Mouse (Mus musculus): ENCODE data around the gene Gm10134.
A peak's percentile ranks its signal among the peaks of the same experiment; 100 is the strongest.

GRCm38 (mm10) chr2:28465836-28466518 is 39.9 kb upstream of the Gm10134 start, which contains the start of gene 1700007K13Rik:
- TF ChIP-seq MAX (IDR thresholded peaks at IDR 0.05; ENCODE audit: low read length) = no peak
- no peak for TF ChIP-seq MAFK (IDR thresholded peaks at IDR 0.05; ENCODE audit: insufficient replicate concordance, low read length)
- no peak for TF ChIP-seq CTCF (conservative IDR thresholded peaks at IDR 0.05 in 1 of 2, IDR thresholded peaks at IDR 0.05 in 1 of 2; ENCODE audit: low read depth in 2 of 2, low read length in 2 of 2)
- no peak for TF ChIP-seq POLR2A (IDR thresholded peaks at IDR 0.05; ENCODE audit: low read depth, low read length)
- 0 out of 2 replicates have a peak, but pooled peaks have one; percentile 14 for TF ChIP-seq BHLHE40 (IDR thresholded peaks at IDR 0.05; ENCODE audit: low read depth, low read length)
- no peak for TF ChIP-seq RAD21 (IDR thresholded peaks at IDR 0.05; ENCODE audit: low read depth, low read length)
- TF ChIP-seq MYC (IDR thresholded peaks at IDR 0.05; ENCODE audit: low read depth, low read length) = no peak
- TF ChIP-seq USF1 (IDR thresholded peaks at IDR 0.05; ENCODE audit: low read depth, low read length) = peak; percentile 83
- no peak for TF ChIP-seq POLR2AphosphoS2 (IDR thresholded peaks at IDR 0.05; ENCODE audit: low read depth, low read length)
